ENCODE assay signal across 7 mouse cellular contexts in the genomic region with DNA sequence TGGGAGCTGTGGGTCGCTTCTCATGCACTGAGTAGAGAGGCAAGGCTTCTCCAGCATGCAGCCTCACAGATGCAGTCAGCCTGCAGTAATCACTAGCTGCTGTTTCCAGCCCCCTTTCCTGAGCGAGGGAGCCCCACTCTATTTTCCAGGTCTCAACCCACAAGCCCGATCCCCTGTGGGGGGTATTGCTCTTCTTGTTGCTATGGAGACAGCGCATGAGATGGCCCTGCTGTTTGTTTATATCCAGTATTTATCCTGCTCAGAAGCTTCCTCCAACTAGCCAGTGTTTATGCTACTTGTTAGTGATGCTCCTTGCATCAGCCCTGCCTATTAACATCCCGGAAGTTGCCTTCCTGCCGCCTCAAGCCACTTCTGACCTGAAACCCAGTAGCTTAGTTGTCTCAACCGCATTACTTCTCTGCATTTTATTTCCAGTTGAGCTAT. TPM values are rescaled to one million over a fixed set of nuclear protein-coding genes. Genes with fewer than 3 reads are reported as not detected.
A peak's percentile ranks its signal among the peaks of the same experiment; 100 is the strongest.
DNase-seq lines count a peak whose midpoint lies in the region; ATAC-seq and TF ChIP-seq lines count a peak whose summit lies in the region.

No protein-coding gene starts in this region.

- peak overlapping the region; percentile 52 for H3K4me2 ChIP-seq in embryonic facial prominence, embryonic 13.5 days
- peak overlapping the region; percentile 30 for H3K4me2 ChIP-seq in hindbrain, embryonic 14.5 days (replicated peaks)
- H3K4me2 ChIP-seq in midbrain, embryonic 11.5 days, result peak overlapping the region; percentile 6; the same call in 1 of the 2 replicates

- peak; percentile 73 for ATAC-seq in embryonic facial prominence, embryonic 13.5 days (ENCODE audit: insufficient number of reproducible peaks, insufficient read depth, low FRiP score, low TSS enrichment, low read depth)
- ATAC-seq in hindbrain, embryonic 14.5 days (ENCODE audit: low FRiP score), result peak; percentile 85
- ATAC-seq in midbrain, embryonic 11.5 days (ENCODE audit: low FRiP score), result peak; percentile 80

- peak overlapping the region; percentile 41 for H3K4me3 ChIP-seq in testis, adult 2 months (ENCODE audit: control insufficient read depth, low read depth, low read length)
- peak overlapping the region; percentile 16; the same call in 1 of the 2 replicates for H3K4me3 ChIP-seq in embryonic facial prominence, embryonic 13.5 days
- H3K4me3 ChIP-seq in hindbrain, embryonic 14.5 days (replicated peaks; ENCODE audit: low read length), result peak overlapping the region; percentile 4; the same call in 1 of the 2 replicates
- no peak overlapping the region for H3K4me3 ChIP-seq in midbrain, embryonic 11.5 days (ENCODE audit: low read depth, low read length)

- DNase-seq in testis, postnatal 14 days (ENCODE audit: low spot score), result no peak
- DNase-seq in hindbrain, embryonic 14.5 days (ENCODE audit: low spot score), result peak; percentile 76
- DNase-seq in midbrain, embryonic 11.5 days (ENCODE audit: low spot score, missing footprints), result peak; percentile 95
- no peak for DNase-seq in thymus, postnatal 36 days
- DNase-seq in adrenal gland, postnatal 4 days (ENCODE audit: low spot score in 2 of 2), result no peak

- H3K9ac ChIP-seq in embryonic facial prominence, embryonic 13.5 days, result no peak overlapping the region
- H3K9ac ChIP-seq in hindbrain, embryonic 14.5 days, result 0 out of 2 replicates have a peak overlapping the region, but pooled peaks have one; percentile 29
- no peak overlapping the region; the same call in 1 of the 2 replicates for H3K9ac ChIP-seq in midbrain, embryonic 11.5 days (ENCODE audit: low read length)

- no peaks in the 10 kb centered on the region for H3K36me3 ChIP-seq in testis, adult 2 months (ENCODE audit: control insufficient read depth, insufficient read depth, low read length)
- no peaks in the 10 kb centered on the region for H3K36me3 ChIP-seq in embryonic facial prominence, embryonic 13.5 days
- H3K36me3 ChIP-seq in hindbrain, embryonic 14.5 days (replicated peaks; ENCODE audit: control insufficient read depth, insufficient read depth), result no peaks in the 10 kb centered on the region
- no peaks in the 10 kb centered on the region for H3K36me3 ChIP-seq in midbrain, embryonic 11.5 days (ENCODE audit: control insufficient read depth, insufficient read depth, low read length)

- no peak for TF ChIP-seq CTCF in testis, adult 2 months (IDR thresholded peaks at IDR 0.05; ENCODE audit: control insufficient read depth, insufficient read depth, insufficient replicate concordance, low read depth, low read length)

- no peaks in the 10 kb centered on the region for H3K27me3 ChIP-seq in testis, adult 2 months (ENCODE audit: control insufficient read depth, insufficient read depth, low read length)
- H3K27me3 ChIP-seq in embryonic facial prominence, embryonic 13.5 days, result no peaks in the 10 kb centered on the region
- H3K27me3 ChIP-seq in hindbrain, embryonic 14.5 days (ENCODE audit: control insufficient read depth, insufficient read depth, low read length), result no peaks in the 10 kb centered on the region
- H3K27me3 ChIP-seq in midbrain, embryonic 11.5 days (ENCODE audit: control insufficient read depth, insufficient read depth, low read length), result no peaks in the 10 kb centered on the region

- peak overlapping the region; percentile 36 for H3K27ac ChIP-seq in testis, adult 2 months (ENCODE audit: control insufficient read depth, insufficient read depth, low read depth, low read length)
- peak overlapping the region; percentile 88 for H3K27ac ChIP-seq in embryonic facial prominence, embryonic 13.5 days
- H3K27ac ChIP-seq in hindbrain, embryonic 14.5 days, result peak overlapping the region; percentile 84
- peak overlapping the region; percentile 26; the same call in 1 of the 2 replicates for H3K27ac ChIP-seq in midbrain, embryonic 11.5 days (ENCODE audit: low read depth, low read length)

- TF ChIP-seq POLR2A in testis, adult 2 months (IDR thresholded peaks at IDR 0.05; ENCODE audit: control insufficient read depth, low read depth, low read length), result no peak

- 7% methylated on average over 7 of the region's 7 CpGs for WGBS in embryonic facial prominence, embryonic 13.5 days
- WGBS in hindbrain, embryonic 14.5 days, result 12% methylated on average over 7 of the region's 7 CpGs
- WGBS in midbrain, embryonic 11.5 days, result 26% methylated on average over 7 of the region's 7 CpGs

- peaks cover 6% of the 10 kb centered on the region for H3K4me1 ChIP-seq in testis, adult 2 months (ENCODE audit: control insufficient read depth, insufficient read depth, low read length)
- peaks cover 48% of the 10 kb centered on the region for H3K4me1 ChIP-seq in embryonic facial prominence, embryonic 13.5 days
- H3K4me1 ChIP-seq in hindbrain, embryonic 14.5 days (replicated peaks; ENCODE audit: control insufficient read depth, insufficient read depth, low read length), result peaks cover 18% of the 10 kb centered on the region
- H3K4me1 ChIP-seq in midbrain, embryonic 11.5 days (ENCODE audit: control insufficient read depth, insufficient read depth, low read length), result peaks cover 9% of the 10 kb centered on the region

- no peaks in the 10 kb centered on the region for H3K9me3 ChIP-seq in embryonic facial prominence, embryonic 13.5 days
- H3K9me3 ChIP-seq in hindbrain, embryonic 14.5 days (ENCODE audit: control insufficient read depth, low read length), result no peaks in the 10 kb centered on the region
- H3K9me3 ChIP-seq in midbrain, embryonic 11.5 days (ENCODE audit: control insufficient read depth, low read length), result no peaks in the 10 kb centered on the region

RNA-seq across cellular contexts. Expression of gene Tmpo, which starts 48.4 kb away (rescaled TPM):
- 17.2 and 17.4 TPM in 2 replicates for polyA plus RNA-seq in testis, adult 2 months (2012; rRNA removed)
- polyA plus RNA-seq in embryonic facial prominence, embryonic 13.5 days (2015; fragmentation: Nextera tagmentation; extraction: Ambion mirVana), result 237 and 252 TPM in 2 replicates
- 111 and 115 TPM in 2 replicates for polyA plus RNA-seq in hindbrain, embryonic 14.5 days (2014; fragmentation: Nextera tagmentation; extraction: Ambion mirVana)
- 339 and 388 TPM in 2 replicates for polyA plus RNA-seq in midbrain, embryonic 11.5 days (2014; fragmentation: Nextera tagmentation; extraction: Ambion mirVana)
- 100 to 1,000 TPM; 203 to 231 TPM for total RNA-seq in adrenal gland, postnatal 4 days (2021)

Comparison
In these comparisons a context has a peak if more than half of its experiments do, and no peak if none do; other contexts are left out.
1. H3K27ac ChIP-seq: peak in every context shown above with its lines; median percentile 88 in embryonic facial prominence, embryonic 13.5 days; 84 in hindbrain, embryonic 14.5 days; 36 in testis, adult 2 months; 26 in midbrain, embryonic 11.5 days.
2. DNase-seq: peak in hindbrain, embryonic 14.5 days (single experiment) and midbrain, embryonic 11.5 days (single experiment); none in testis, postnatal 14 days (single experiment), thymus, postnatal 36 days (0 of 2) and adrenal gland, postnatal 4 days (0 of 2).
3. Peak in every context shown above with its lines, with median percentiles within 50 percentile points of each other: ATAC-seq and H3K4me2 ChIP-seq.